Mouse (Mus musculus) ES-E14 (cell line): ENCODE data around the gene Tnfsfm13.

Source experiments
- CHD2 ChIP-seq: IDR thresholded peaks from 2 replicates; pipeline ENCODE4 v1.6.1; 2014; ENCODE audit warnings: mild to moderate bottlenecking, low read depth, low read length, inconsistent platforms
- ZC3H11A ChIP-seq: IDR thresholded peaks from 2 replicates; pipeline ENCODE4 v1.6.1; 2012; ENCODE audit warnings: low read depth, mild to moderate bottlenecking, inconsistent platforms, low read length, borderline replicate concordance

GRCm38 (mm10) chr11:69692196-69692811 is 3.6 kb downstream of the Tnfsfm13 start:
- no peak for TF ChIP-seq ZC3H11A
- no peak for TF ChIP-seq CHD2
